Mouse (Mus musculus) hindbrain, embryonic 16.5 days (tissue): ENCODE measurements at regions not wholly inside any gene's neighbourhood (a gene's known extent, or its start where the extent isn't known, plus 50 kb on each side); places are given as distances from the start of the nearest gene placed in this dataset.

Experiments used
- ATAC-seq: fragments of 200-750 bp; cut with Nextera tagmentation; 2 replicates; pipeline ENCODE4 v1.8.0; 2017; ENCODE audit warnings: moderate TSS enrichment, moderate library complexity
- H3K27ac ChIP-seq: fragments of 300-500 bp; sonication (generic); 2 replicates; pipeline ENCODE4 v1.5.1; 2014; ENCODE audit warnings: low read depth, mild to moderate bottlenecking, control low read depth, low read length, moderate library complexity
- H3K27me3 ChIP-seq: fragments of 300-500 bp; sonication (generic); replicated peaks from 2 replicates; pipeline ENCODE4 v1.6.1; 2014; ENCODE audit warnings: low read length; ENCODE audit not compliant: control insufficient read depth, insufficient read depth
- H3K36me3 ChIP-seq: fragments of 300-500 bp; sonication (generic); 2 replicates; pipeline ENCODE4 v1.6.1; 2014; ENCODE audit warnings: mild to moderate bottlenecking, low read length, moderate library complexity, mixed read lengths; ENCODE audit not compliant: control insufficient read depth, insufficient read depth
- H3K4me1 ChIP-seq: fragments of 300-500 bp; sonication (generic); 2 replicates; pipeline ENCODE4 v1.6.1; 2014; ENCODE audit warnings: low read depth, low read length; ENCODE audit not compliant: control insufficient read depth, insufficient read depth
- H3K4me2 ChIP-seq: fragments of 300-500 bp; sonication (generic); 2 replicates; pipeline ENCODE4 v1.6.1; 2014; ENCODE audit warnings: mild to moderate bottlenecking, low read length, control low read depth, moderate library complexity
- H3K4me3 ChIP-seq: fragments of 300-500 bp; sonication (generic); 2 replicates; pipeline ENCODE4 v1.5.1; 2014; ENCODE audit warnings: mild to moderate bottlenecking, low read length, control low read depth, moderate library complexity
- H3K9ac ChIP-seq: fragments of 300-500 bp; sonication (generic); 2 replicates; pipeline ENCODE4 v1.6.1; 2014; ENCODE audit warnings: low read depth, mild to moderate bottlenecking, control low read depth, low read length, moderate library complexity
- H3K9me3 ChIP-seq: fragments of 300-500 bp; sonication (generic); 2 replicates; pipeline ENCODE4 v1.6.1; 2014; ENCODE audit warnings: mild to moderate bottlenecking, low read length, moderate library complexity; ENCODE audit not compliant: control insufficient read depth
- WGBS: fragments of 180-500 bp; shearing (Covaris S2); extraction: QIAGEN DNeasy Blood & Tissue Kit; methylation state at CpG from one replicate; pipeline ENCODE4 v1.1.7; 2014; 5-methylcytosine and 5-hydroxymethylcytosine counted together

GRCm38 (mm10) chr11:7497803-7498202 lies 284.1 kb upstream of the Igfbp3 start:
- no peak for ATAC-seq
- H3K27ac ChIP-seq, result no peak overlapping the region
- no peaks in the 10 kb centered on the region for H3K4me1 ChIP-seq
- no peaks in the 10 kb centered on the region for H3K9me3 ChIP-seq
- H3K9ac ChIP-seq, result no peak overlapping the region
- H3K4me3 ChIP-seq, result no peak overlapping the region
- no peaks in the 10 kb centered on the region for H3K36me3 ChIP-seq
- H3K4me2 ChIP-seq, result no peak overlapping the region
- 84% methylated on average over 6 of the region's 6 CpGs for WGBS
- H3K27me3 ChIP-seq, result no peaks in the 10 kb centered on the region

DNA sequence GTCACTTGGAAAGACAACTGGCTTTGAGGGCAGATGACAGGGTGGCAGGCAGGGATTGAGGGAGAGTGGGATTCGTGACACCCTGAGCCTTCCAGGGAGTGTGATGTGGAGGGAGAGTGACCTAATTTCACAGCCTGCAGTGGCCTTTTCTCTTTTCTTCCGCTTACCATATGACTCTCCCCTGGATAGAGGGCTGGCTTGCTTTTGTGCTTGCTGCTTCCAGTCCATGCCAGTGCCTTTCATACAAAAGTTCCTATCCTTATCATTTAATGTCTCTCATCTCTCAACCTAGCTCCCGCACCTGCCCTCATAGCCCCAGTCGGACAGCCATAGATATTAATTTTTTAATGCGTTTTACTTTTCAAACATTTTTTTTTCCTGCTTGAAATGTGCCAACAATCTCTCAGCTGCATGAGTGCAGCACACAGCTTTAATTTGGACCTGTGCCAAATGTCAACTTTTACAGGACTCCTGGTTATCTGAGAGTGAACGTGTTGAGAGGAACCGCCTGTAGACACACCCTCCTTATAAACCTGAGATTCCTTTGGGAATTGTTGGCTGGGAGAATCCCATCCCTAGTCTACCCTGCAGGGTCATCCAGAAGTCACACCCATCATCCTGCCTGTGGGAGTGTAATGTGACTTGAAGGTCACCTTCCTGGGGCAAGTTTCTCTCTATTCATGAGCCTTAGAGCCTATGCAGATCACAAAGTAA lies 260.3 kb upstream of the Igfbp3 start:
- ATAC-seq, result no peak
- 72% methylated on average over 7 of the region's 7 CpGs for WGBS

DNA sequence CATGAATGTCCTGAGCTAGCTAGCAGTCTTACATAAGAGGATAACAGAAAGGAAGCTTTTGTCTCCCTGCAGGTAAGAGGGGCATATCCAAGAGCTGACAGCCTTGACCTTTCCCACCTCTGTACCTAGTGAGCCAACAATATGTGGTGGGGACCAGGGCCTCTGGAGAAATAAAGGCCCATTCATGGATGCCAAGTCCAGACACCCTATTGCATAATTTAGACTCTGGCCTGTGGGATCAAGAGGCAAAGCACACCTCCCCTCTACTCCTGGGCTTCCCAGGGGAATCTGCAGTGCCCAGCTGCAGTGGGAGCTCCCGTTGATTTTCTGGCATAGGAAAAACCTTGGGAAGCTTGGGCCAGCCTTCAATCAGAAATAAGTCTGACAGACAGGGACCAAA lies 251.8 kb upstream of the Igfbp3 start:
- no peaks in the 10 kb centered on the region for H3K36me3 ChIP-seq
- H3K9me3 ChIP-seq, result no peaks in the 10 kb centered on the region
- H3K27me3 ChIP-seq, result no peaks in the 10 kb centered on the region
- H3K4me1 ChIP-seq, result no peaks in the 10 kb centered on the region
- ATAC-seq, result no peak
- 75% methylated on average over 1 of the region's 1 CpGs for WGBS
- H3K27ac ChIP-seq, result no peak overlapping the region
- no peak overlapping the region for H3K4me3 ChIP-seq
- no peak overlapping the region for H3K9ac ChIP-seq
- no peak overlapping the region for H3K4me2 ChIP-seq

More for the DNA sequence above, 260.3 kb upstream of the Igfbp3 start:
- Histone ChIP-seq H3K36me3 (no peaks in the 10 kb centered on the region), H3K9ac (no peak overlapping the region), H3K4me2 (no peak overlapping the region), H3K9me3 (no peaks in the 10 kb centered on the region), H3K27ac (no peak overlapping the region), H3K4me1 (no peaks in the 10 kb centered on the region), H3K27me3 (no peaks in the 10 kb centered on the region), H3K4me3 (no peak overlapping the region)

DNA sequence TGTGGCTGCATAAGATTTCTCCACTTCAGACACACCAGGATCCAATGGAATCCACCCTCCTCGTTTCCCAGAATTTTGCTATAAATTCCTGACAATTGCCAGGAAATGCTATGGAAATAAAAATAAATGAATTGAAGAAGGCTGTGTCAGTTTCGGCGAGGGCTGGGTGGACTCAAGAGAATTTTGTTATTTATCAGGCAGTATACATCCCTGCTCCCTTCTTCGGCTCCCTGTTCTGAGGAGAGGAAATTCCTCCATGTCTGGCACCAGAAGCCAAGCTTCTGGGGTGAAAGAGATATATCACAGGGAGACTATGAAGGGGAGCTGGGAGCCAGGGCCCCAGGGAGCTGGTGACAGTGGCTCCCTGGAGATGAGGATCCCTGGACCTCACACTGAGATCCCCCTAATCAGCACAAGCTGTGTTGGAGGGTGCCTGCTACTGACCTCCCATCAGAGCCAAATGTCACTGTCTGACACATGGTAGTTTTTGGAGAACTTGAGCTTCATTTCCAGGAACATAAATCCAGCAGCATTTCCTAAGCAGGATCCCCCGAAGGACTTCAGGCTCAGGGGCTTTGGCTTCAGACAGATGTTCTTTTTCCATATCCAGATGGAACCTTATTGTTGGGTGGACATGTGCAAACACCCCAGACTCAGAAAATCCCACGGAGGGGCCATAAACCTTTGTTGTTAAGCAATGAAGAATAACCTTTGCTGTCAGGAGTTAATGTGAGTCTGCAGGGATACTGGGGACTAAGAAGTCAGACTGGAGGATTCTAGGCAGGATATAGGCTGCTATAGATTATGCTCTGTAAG lies 248.4 kb upstream of the Igfbp3 start:
- Histone ChIP-seq H3K27me3 (no peaks in the 10 kb centered on the region), H3K4me3 (no peak overlapping the region), H3K4me1 (no peaks in the 10 kb centered on the region), H3K36me3 (no peaks in the 10 kb centered on the region), H3K4me2 (no peak overlapping the region), H3K27ac (no peak overlapping the region), H3K9me3 (no peaks in the 10 kb centered on the region), H3K9ac (no peak overlapping the region)
- 74% methylated on average over 6 of the region's 6 CpGs for WGBS
- no peak for ATAC-seq

- WGBS, result 85% methylated on average over 4 of the region's 4 CpGs
- Histone ChIP-seq H3K4me1 (no peaks in the 10 kb centered on the region), H3K27me3 (no peaks in the 10 kb centered on the region), H3K9me3 (no peaks in the 10 kb centered on the region), H3K27ac (no peak overlapping the region), H3K36me3 (no peaks in the 10 kb centered on the region), H3K4me2 (no peak overlapping the region), H3K4me3 (no peak overlapping the region), H3K9ac (no peak overlapping the region)
- no peak for ATAC-seq
Observed at GRCm38 (mm10) chr11:7451756-7452155, 238.0 kb upstream of the Igfbp3 start.

- Histone ChIP-seq H3K36me3 (no peaks in the 10 kb centered on the region), H3K4me3 (no peak overlapping the region), H3K27ac (no peak overlapping the region), H3K4me1 (no peaks in the 10 kb centered on the region), H3K9ac (no peak overlapping the region), H3K27me3 (no peaks in the 10 kb centered on the region), H3K9me3 (no peaks in the 10 kb centered on the region), H3K4me2 (no peak overlapping the region)
- ATAC-seq, result no peak
- WGBS, result 96% methylated on average over 8 of the region's 8 CpGs
Observed at GRCm38 (mm10) chr11:7444494-7444893, 230.8 kb upstream of the Igfbp3 start.

- Histone ChIP-seq H3K4me1 (no peaks in the 10 kb centered on the region), H3K9me3 (no peaks in the 10 kb centered on the region), H3K4me2 (no peak overlapping the region), H3K27me3 (no peaks in the 10 kb centered on the region), H3K9ac (no peak overlapping the region), H3K4me3 (no peak overlapping the region), H3K27ac (no peak overlapping the region), H3K36me3 (no peaks in the 10 kb centered on the region)
- ATAC-seq, result no peak
- WGBS, result 88% methylated on average over 3 of the region's 3 CpGs
Observed at GRCm38 (mm10) chr11:7439276-7439675, 225.6 kb upstream of the Igfbp3 start.

- no peaks in the 10 kb centered on the region for H3K4me1 ChIP-seq
- 90% methylated on average over 3 of the region's 3 CpGs for WGBS
- no peak for ATAC-seq
- H3K36me3 ChIP-seq, result no peaks in the 10 kb centered on the region
- H3K9ac ChIP-seq, result no peak overlapping the region
- no peak overlapping the region for H3K4me3 ChIP-seq
- no peak overlapping the region for H3K4me2 ChIP-seq
- no peaks in the 10 kb centered on the region for H3K9me3 ChIP-seq
- H3K27ac ChIP-seq, result no peak overlapping the region
- H3K27me3 ChIP-seq, result no peaks in the 10 kb centered on the region
Observed at GRCm38 (mm10) chr11:7434591-7434990, 220.9 kb upstream of the Igfbp3 start.

GRCm38 (mm10) chr11:7427771-7428170 lies 214.0 kb upstream of the Igfbp3 start:
- no peak overlapping the region for H3K9ac ChIP-seq
- ATAC-seq, result no peak
- no peaks in the 10 kb centered on the region for H3K36me3 ChIP-seq
- no peak overlapping the region for H3K4me3 ChIP-seq
- WGBS, result 91% methylated on average over 4 of the region's 4 CpGs
- no peak overlapping the region for H3K27ac ChIP-seq
- H3K4me1 ChIP-seq, result peaks cover 4% of the 10 kb centered on the region; the same call in 1 of the 2 replicates
- H3K27me3 ChIP-seq, result no peaks in the 10 kb centered on the region
- H3K4me2 ChIP-seq, result no peak overlapping the region
- H3K9me3 ChIP-seq, result no peaks in the 10 kb centered on the region
